Mouse (Mus musculus) lung, embryonic 14.5 days (tissue): Measurements from ENCODE around the gene Col25a1. TPM values are rescaled to one million over a fixed set of nuclear protein-coding genes. Genes with fewer than 3 reads are reported as not detected.

Source experiments
- ATAC-seq: fragments of 200-750 bp; cut with Nextera tagmentation; 2 replicates; pipeline ENCODE4 v1.8.0; 2017; ENCODE audit warnings: mild to moderate bottlenecking, moderate TSS enrichment, moderate library complexity; ENCODE audit not compliant: insufficient read depth
- DNase-seq: peaks from one replicate; pipeline ENCODE4 v3.0.0-alpha.2; 2015
- H3K27ac ChIP-seq: fragments of 300-500 bp; sonication (generic); 2 replicates; pipeline ENCODE4 v1.5.1; 2014; ENCODE audit warnings: low read depth, mild to moderate bottlenecking, moderate library complexity
- H3K27me3 ChIP-seq: fragments of 300-500 bp; sonication (generic); 2 replicates; pipeline ENCODE4 v1.6.1; 2014; ENCODE audit warnings: low read length, control low read depth; ENCODE audit not compliant: insufficient read depth
- H3K36me3 ChIP-seq: fragments of 300-500 bp; sonication (generic); 2 replicates; pipeline ENCODE4 v1.6.1; 2014; ENCODE audit warnings: control low read depth; ENCODE audit not compliant: insufficient read depth
- H3K4me1 ChIP-seq: fragments of 300-500 bp; sonication (generic); 2 replicates; pipeline ENCODE4 v1.6.1; 2014; ENCODE audit warnings: antibody characterized with exemption, control low read depth; ENCODE audit not compliant: insufficient read depth
- H3K4me2 ChIP-seq: fragments of 300-500 bp; sonication (generic); 2 replicates; pipeline ENCODE4 v1.6.1; 2014; ENCODE audit warnings: mild to moderate bottlenecking
- H3K4me3 ChIP-seq: fragments of 300-500 bp; sonication (generic); 2 replicates; pipeline ENCODE4 v1.5.1; 2014; ENCODE audit warnings: low read depth, low read length
- H3K9ac ChIP-seq: fragments of 300-500 bp; sonication (generic); 2 replicates; pipeline ENCODE4 v1.6.1; 2014
- H3K9me3 ChIP-seq: fragments of 300-500 bp; sonication (generic); 2 replicates; pipeline ENCODE4 v1.6.1; 2016; ENCODE audit warnings: low read depth, low read length, control low read depth
- CTCF ChIP-seq: IDR thresholded peaks from 2 replicates; pipeline ENCODE4 v1.5.1; 2016; ENCODE audit warnings: antibody characterized with exemption, low read depth
- WGBS: fragments of 180-500 bp; shearing (Covaris S2); extraction: QIAGEN DNeasy Blood & Tissue Kit; methylation state at CpG from one replicate; pipeline ENCODE4 v1.1.7; 2014; 5-methylcytosine and 5-hydroxymethylcytosine counted together
- polyA plus RNA-seq: library from polyadenylated mRNA; unstranded; fragments of >200 nt; fragmentation: Nextera tagmentation; extraction: Ambion mirVana; gene quantifications from 2 replicates; pipeline ENCODE4 v1.2.1, GENCODE M21; 2014

Gene Col25a1
- polyA plus RNA-seq, 1 experiment from 2014 or later = 17.0 TPM

- H3K9me3 ChIP-seq = no peaks in the 10 kb centered on the region
- no peak overlapping the region for H3K4me3 ChIP-seq
- no peak overlapping the region for H3K9ac ChIP-seq
- DNase-seq (no peak), ATAC-seq (no peak)
- H3K27me3 ChIP-seq = no peaks in the 10 kb centered on the region
- H3K4me1 ChIP-seq = no peaks in the 10 kb centered on the region
- no peak overlapping the region for H3K4me2 ChIP-seq
- no peak overlapping the region for H3K27ac ChIP-seq
- no peak for TF ChIP-seq CTCF
- H3K36me3 ChIP-seq = no peaks in the 10 kb centered on the region
Observed at GRCm38 (mm10) chr3:130137204-130137603, 5.9 kb downstream of the Col25a1 start.

GRCm38 (mm10) chr3:130137640-130138039 is 6.3 kb downstream of the Col25a1 start:
- Histone ChIP-seq H3K4me1 (no peaks in the 10 kb centered on the region), H3K4me3 (no peak overlapping the region), H3K9ac (no peak overlapping the region), H3K36me3 (no peaks in the 10 kb centered on the region), H3K4me2 (no peak overlapping the region), H3K9me3 (no peaks in the 10 kb centered on the region), H3K27ac (no peak overlapping the region), H3K27me3 (no peaks in the 10 kb centered on the region)
- DNase-seq (no peak), ATAC-seq (no peak)
- TF ChIP-seq CTCF = no peak
- 33% methylated on average over 3 of the region's 3 CpGs for whole genome bisulfite sequencing

- Histone ChIP-seq H3K9ac (no peak overlapping the region), H3K4me2 (0 out of 2 replicates have a peak overlapping the region, but pooled peaks have one; percentile 26), H3K27ac (no peak overlapping the region), H3K36me3 (no peaks in the 10 kb centered on the region), H3K4me3 (no peak overlapping the region), H3K4me1 (no peaks in the 10 kb centered on the region), H3K9me3 (no peaks in the 10 kb centered on the region), H3K27me3 (no peaks in the 10 kb centered on the region)
- ATAC-seq (no peak), DNase-seq (peak; percentile 10)
- 63% methylated on average over 12 of the region's 12 CpGs for WGBS
- no peak for TF ChIP-seq CTCF
Observed at GRCm38 (mm10) chr3:130145874-130146273, 14.6 kb downstream of the Col25a1 start.

GRCm38 (mm10) chr3:130147827-130148226 is 16.5 kb downstream of the Col25a1 start:
- WGBS = 61% methylated on average over 8 of the region's 8 CpGs
- DNase-seq (no peak), ATAC-seq (no peak)
- H3K9ac ChIP-seq = no peak overlapping the region
- H3K4me2 ChIP-seq = no peak overlapping the region
- H3K4me1 ChIP-seq = no peaks in the 10 kb centered on the region
- no peak for TF ChIP-seq CTCF
- H3K36me3 ChIP-seq = no peaks in the 10 kb centered on the region
- no peak overlapping the region for H3K27ac ChIP-seq
- H3K27me3 ChIP-seq = no peaks in the 10 kb centered on the region
- no peaks in the 10 kb centered on the region for H3K9me3 ChIP-seq
- no peak overlapping the region for H3K4me3 ChIP-seq

- Histone ChIP-seq H3K4me3 (no peak overlapping the region), H3K9me3 (no peaks in the 10 kb centered on the region), H3K36me3 (no peaks in the 10 kb centered on the region), H3K4me1 (no peaks in the 10 kb centered on the region), H3K27ac (no peak overlapping the region), H3K4me2 (no peak overlapping the region), H3K27me3 (no peaks in the 10 kb centered on the region), H3K9ac (no peak overlapping the region)
- no peak for ATAC-seq
- WGBS = 83% methylated on average over 1 of the region's 1 CpGs
- no peak for TF ChIP-seq CTCF
- DNase-seq = no peak
Observed at GRCm38 (mm10) chr3:130149180-130149579, 17.9 kb downstream of the Col25a1 start.

GRCm38 (mm10) chr3:130153117-130153516 is 21.8 kb downstream of the Col25a1 start:
- 75% methylated on average over 3 of the region's 3 CpGs for WGBS
- no peak overlapping the region for H3K27ac ChIP-seq
- no peaks in the 10 kb centered on the region for H3K27me3 ChIP-seq
- H3K4me1 ChIP-seq = no peaks in the 10 kb centered on the region
- no peaks in the 10 kb centered on the region for H3K9me3 ChIP-seq
- ATAC-seq (no peak), DNase-seq (no peak)
- H3K4me3 ChIP-seq = no peak overlapping the region
- no peak for TF ChIP-seq CTCF
- H3K9ac ChIP-seq = no peak overlapping the region
- no peak overlapping the region for H3K4me2 ChIP-seq
- H3K36me3 ChIP-seq = no peaks in the 10 kb centered on the region

- no peaks in the 10 kb centered on the region for H3K4me1 ChIP-seq
Observed at GRCm38 (mm10) chr3:130157551-130157950, 26.2 kb downstream of the Col25a1 start.

GRCm38 (mm10) chr3:130159906-130160305 is 28.6 kb downstream of the Col25a1 start:
- no peak overlapping the region for H3K9ac ChIP-seq
- no peak overlapping the region for H3K4me3 ChIP-seq
- no peaks in the 10 kb centered on the region for H3K27me3 ChIP-seq
- no peaks in the 10 kb centered on the region for H3K36me3 ChIP-seq
- DNase-seq = no peak
- no peaks in the 10 kb centered on the region for H3K9me3 ChIP-seq
- H3K4me2 ChIP-seq = no peak overlapping the region
- no peak overlapping the region for H3K27ac ChIP-seq
- no peak for TF ChIP-seq CTCF
- no peaks in the 10 kb centered on the region for H3K4me1 ChIP-seq
- ATAC-seq = no peak
- 65% methylated on average over 4 of the region's 4 CpGs for WGBS

More at GRCm38 (mm10) chr3:130157551-130157950, 26.2 kb downstream of the Col25a1 start:
- 64% methylated on average over 3 of the region's 3 CpGs for WGBS
- no peak overlapping the region for H3K9ac ChIP-seq
- H3K36me3 ChIP-seq = no peaks in the 10 kb centered on the region
- TF ChIP-seq CTCF = no peak
- ATAC-seq (no peak), DNase-seq (no peak)
- no peak overlapping the region for H3K27ac ChIP-seq
- H3K4me3 ChIP-seq = no peak overlapping the region
- no peak overlapping the region for H3K4me2 ChIP-seq
- no peaks in the 10 kb centered on the region for H3K9me3 ChIP-seq
- H3K27me3 ChIP-seq = no peaks in the 10 kb centered on the region
